Mouse (Mus musculus): ENCODE results near the gene Rcn3.
"Not testable (repeated sequence)": the region's sequence is repeated elsewhere in the genome, so short reads cannot be mapped to it uniquely, and the experiment has no call there.

Gene Rcn3

DNA sequence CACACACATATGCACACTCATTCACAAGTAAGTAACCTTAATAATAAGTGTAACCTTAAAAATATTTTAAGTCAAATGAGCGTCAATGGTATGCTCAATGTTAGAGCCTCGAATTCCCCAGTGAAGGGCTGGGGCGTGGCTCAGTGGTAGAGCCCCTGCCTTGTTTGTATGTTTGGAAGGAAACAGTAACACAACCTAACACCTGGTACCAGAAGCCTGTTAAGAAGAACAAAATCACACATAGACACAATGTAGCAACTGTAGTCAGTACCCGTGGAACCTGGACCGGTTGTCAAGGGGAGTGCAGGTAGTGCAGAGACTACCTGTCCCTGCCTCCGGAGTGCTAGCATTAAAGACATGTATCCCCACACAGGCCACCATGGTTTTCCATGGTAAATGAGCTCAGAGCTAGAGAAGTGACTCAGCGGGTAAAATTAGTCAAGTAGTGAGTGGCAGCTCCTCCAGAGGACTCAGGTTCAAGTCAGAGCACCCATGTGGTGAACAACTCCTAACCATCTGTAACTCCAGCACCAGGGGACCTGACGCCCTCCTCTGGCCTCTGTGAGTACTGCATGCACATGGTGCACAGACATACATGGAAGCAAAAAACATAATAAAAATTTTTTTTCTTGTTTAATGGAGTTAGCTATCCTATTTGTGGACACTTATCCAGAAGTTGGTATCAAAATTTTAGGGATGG is 6.7 kb upstream of the Rcn3 start:
- no peak for DNase-seq (ENCODE audit: low read depth, low spot score)

- DNase-seq (ENCODE audit: low read depth, low spot score), result no peak
Observed at GRCm38 (mm10) chr7:45097479-45097878, 5.5 kb upstream of the Rcn3 start.

- not testable (repeated sequence) for DNase-seq (ENCODE audit: low read depth, low spot score)
Observed at GRCm38 (mm10) chr7:45095965-45096364, 3.9 kb upstream of the Rcn3 start.

GRCm38 (mm10) chr7:45095367-45095766 is 3.3 kb upstream of the Rcn3 start:
- no peak for DNase-seq (ENCODE audit: low read depth, low spot score)

DNA sequence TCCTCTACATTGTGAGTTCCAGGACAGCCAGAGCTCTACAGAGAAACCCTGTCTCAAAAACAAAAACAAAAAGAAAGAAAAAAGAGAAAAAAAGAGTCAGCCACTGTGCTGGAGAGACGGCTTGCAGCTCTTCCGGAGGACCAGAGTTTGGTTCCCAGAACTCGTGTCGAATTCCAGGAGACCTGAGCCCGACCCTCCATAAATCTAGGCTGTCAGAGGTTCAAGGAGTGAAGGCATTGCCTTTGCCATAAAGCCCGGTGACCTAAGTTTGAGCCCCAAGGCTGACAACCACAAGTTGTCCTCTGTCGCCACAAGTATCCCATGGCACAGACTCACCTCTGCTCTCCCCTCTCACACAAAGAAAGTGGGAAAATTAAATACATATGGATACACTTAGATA is 2.1 kb upstream of the Rcn3 start:
- no peak for DNase-seq (ENCODE audit: low read depth, low spot score)

DNA sequence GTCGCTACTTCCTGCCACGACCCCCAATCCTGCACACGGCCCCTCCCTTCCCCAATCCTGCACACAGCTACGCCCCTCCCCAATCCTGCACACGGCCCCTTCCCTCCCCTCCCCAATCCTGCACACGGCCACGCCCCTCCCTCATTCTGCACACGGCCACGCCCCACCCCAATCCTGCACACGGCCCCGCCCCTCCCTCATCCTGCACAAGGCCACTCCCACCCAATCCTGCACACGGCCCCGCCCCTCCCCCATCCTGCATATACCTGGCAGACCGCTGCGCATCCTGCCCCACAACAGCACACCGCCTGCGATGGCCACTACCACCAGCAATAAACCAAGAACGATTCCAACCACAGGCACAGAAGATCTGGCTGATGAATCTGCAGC is 1.5 kb upstream of the Rcn3 start:
- no peak for DNase-seq (ENCODE audit: low read depth, low spot score)

GRCm38 (mm10) chr7:45092828-45093515 is 951 bp upstream of the Rcn3 start:
- no peak for DNase-seq (ENCODE audit: low read depth, low spot score)

GRCm38 (mm10) chr7:45091001-45091990 is 725 bp downstream of the Rcn3 start:
- DNase-seq (ENCODE audit: low read depth, low spot score), result no peak

DNA sequence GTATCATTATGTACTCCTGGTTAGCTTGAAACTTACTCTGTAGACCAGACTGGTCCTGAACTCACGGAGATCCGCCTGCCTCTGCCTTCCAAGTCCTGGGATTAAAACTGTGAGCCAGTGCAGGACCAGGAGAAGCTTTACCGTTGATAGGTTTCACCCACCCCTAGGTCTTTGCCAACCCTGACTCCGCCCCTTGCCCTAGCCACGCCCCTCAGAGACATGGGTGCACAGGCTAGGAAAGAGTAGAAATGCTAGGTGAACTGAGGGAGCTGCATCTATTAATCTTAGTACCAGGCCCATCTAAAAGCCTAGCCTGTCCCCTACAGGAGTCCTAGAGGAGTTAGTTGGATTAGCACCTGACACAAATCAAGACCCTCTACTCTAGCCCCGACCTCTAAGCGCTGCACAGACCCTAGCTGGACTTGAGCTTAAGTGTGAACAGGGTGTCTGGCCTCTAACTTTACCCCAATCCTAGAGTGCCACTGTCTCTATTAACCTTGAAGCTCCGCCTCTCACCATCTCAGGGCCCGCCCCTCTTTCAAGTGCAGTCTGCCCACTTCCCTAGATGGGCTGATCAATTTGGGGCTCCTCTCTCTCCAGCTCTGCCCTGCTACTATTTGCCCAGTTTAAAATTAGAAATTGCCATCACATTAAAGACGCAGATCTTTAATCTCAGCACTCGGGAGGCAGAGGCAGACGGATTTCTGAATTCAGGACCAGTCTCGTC is 1.6 kb downstream of the Rcn3 start:
- no peak for DNase-seq (ENCODE audit: low read depth, low spot score)

DNA sequence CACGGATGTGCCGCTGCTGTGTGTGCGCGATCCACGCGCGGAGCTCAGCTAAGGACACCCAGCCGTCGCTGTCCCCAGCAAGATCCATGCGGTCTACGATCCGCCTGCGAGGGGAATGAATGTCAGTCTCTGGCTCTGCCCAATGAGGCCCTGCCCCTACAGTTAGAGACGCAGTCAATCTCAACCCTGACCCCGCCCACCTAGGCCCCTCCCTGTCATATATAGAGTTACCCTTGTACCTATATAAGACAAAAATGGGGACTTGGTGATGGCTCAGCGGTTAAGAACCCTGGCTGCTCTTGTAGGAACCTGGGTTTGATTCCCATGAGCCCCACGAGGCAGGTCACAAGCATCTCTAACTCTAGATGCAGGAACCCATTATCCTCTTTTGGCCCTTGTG is 3.4 kb downstream of the Rcn3 start:
- DNase-seq (ENCODE audit: low read depth, low spot score), result no peak

GRCm38 (mm10) chr7:45086084-45086483 is 5.9 kb downstream of the Rcn3 start:
- DNase-seq (ENCODE audit: low read depth, low spot score), result no peak

DNA sequence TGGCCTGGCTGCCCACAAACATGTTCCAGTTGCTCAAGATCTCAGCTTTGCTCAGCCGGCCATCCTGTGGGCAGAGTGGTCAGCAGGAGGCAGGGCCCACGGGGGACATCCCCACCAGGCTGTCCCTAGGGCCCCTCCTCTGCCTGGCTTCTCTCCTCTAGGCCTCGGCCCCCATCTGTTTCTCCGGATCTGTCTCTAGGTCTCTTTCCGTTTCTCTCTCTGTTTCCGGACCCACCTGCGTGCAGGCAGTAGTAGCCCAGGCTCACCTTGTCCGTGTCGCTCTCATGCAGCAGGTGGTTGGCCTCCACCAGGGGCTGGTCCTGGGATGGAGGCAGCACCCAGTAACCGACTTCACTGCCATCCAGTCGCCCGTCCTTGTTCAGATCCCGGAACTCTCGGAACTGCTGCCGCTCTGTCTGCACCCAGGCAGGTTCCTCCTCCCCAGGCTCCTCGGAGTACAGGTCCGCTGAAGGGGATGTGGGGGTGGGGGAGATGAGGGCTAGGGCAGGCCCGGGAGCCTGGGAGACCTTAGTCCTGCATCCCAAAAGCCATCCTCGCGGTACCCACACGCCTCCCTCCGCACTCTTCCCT is 8.6 kb downstream of the Rcn3 start:
- no peak for DNase-seq (ENCODE audit: low read depth, low spot score)

- no peak for DNase-seq (ENCODE audit: low read depth, low spot score)
Observed at GRCm38 (mm10) chr7:45082401-45083299, 9.4 kb downstream of the Rcn3 start.

DNA sequence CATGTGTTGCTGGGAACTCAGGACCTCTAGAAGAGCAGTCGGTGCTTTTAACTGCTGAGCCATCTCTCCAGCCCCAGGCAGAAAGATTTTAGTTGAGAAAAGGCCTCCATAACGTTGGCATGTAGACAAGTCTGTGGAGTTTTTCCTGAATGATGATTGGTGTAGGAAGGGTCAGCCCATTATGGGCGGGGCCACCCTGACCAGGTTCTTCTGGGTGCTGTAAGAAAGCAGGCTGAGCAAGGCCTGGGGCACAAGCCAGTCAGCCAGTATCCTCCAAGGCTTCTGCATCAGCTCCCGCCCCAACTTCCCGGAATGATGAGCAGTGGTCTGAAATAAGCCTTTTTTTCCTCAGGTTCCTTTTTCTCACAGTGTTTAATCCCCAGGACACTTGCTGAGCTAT is 11.0 kb downstream of the Rcn3 start:
- DNase-seq (ENCODE audit: low read depth, low spot score), result no peak

DNA sequence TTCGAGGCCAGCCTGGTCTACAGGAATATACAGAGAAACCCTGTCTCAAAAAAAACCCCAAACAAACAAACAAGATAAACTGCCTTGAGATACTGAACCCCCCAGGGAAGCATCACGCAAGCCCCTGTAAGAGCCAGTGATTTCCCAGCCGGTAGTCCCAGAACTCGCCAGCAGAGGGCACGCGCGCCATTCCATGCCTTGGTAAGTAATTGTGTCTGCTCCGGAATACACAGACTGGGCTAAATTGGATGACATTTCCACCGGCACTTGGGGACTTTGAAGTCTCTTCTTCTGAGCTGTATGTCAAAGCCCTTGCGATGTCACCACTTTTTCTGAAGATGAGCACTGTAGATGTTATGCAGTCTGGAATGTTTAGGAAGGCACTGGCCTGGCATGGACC is 12.2 kb downstream of the Rcn3 start:
- DNase-seq (ENCODE audit: low read depth, low spot score), result peak; percentile 59

DNA sequence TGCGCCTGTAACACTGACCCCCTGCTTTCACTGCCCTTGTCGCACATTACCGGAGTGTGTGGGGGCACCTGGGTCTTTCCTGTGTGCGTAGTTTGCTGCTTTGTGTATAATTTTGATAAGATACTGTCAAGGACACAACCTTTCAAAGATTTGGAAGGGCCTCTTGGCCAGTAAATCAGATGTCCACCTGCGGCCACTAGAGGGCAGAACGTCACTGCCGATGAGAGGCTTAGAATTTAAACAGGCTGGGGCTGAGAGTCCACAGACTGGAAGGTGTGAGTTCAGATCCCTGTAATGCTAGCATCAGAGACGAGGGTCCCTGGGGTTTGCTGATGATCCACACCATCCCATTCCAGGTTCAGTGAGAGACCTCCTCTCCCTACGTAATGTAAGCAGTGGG is 13.5 kb downstream of the Rcn3 start:
- DNase-seq (ENCODE audit: low read depth, low spot score), result no peak

DNA sequence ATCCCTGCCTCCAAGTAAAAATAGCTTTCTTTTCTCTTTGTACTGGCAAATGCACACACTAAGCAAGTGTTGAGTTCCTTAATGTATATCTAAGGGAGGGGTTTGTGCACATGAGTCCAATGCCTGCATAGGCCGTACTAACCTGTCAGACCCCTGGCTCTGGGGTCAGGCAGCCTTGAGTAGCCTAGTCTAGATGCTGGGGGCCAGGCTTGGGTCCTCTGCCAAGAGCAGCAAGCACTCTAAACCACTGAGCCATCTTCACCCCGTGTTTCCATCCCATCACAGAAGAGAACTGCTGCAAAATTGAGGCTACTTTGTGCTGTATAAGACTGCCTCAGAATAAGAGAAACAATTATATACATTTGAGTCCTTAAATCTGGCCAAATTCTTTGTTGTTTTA is 14.2 kb downstream of the Rcn3 start:
- no peak for DNase-seq (ENCODE audit: low read depth, low spot score)

DNA sequence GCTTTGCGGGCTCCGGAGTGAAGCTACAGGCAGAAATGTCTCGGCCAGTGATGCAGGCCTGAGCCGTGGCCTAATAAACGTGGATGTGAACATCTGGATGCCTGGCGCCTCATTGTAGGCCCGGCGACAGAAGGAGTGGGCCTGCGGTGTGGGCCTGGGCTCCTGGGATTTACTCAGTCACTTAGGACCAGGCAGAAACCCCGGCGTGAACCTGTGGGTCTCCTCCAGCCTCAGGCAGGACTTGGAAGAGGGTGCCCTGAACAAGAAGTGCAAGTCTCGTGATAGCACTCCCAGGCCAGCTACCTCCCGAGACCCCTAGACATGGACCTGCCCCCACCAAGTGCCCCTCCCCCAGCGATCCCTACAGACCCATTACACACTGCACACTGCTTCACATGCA is 14.7 kb downstream of the Rcn3 start:
- DNase-seq (ENCODE audit: low read depth, low spot score), result no peak

DNA sequence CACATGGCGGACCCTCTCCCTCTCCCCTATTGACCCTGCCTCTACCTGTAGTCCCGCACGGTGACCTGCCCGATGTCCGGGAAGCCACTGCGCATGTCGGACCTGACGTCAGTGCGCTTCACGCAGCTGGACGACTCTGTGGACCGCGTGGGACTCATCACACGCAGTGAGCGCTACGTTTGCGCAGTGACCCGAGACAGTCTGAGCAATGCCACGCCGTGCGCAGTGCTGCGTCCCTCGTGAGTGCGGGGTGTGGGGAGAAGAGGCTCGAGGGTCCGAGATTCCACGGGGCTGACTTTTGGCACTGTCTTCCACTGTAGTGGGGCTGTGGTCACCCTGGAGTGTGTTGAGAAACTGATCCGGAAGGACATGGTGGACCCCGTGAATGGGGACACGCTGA is 15.5 kb downstream of the Rcn3 start:
- no peak for DNase-seq (ENCODE audit: low read depth, low spot score)

- DNase-seq (ENCODE audit: low read depth, low spot score), result no peak
Observed at GRCm38 (mm10) chr7:45075405-45075804, 16.6 kb downstream of the Rcn3 start.
